Mouse (Mus musculus) liver, postnatal 0 days (tissue): ENCODE results near the gene Sall2.

ENCODE experiments used
- CTCF ChIP-seq: sonication (generic); IDR thresholded peaks from 2 replicates; pipeline ENCODE4 v1.5.1; 2016; ENCODE audit warnings: antibody characterized with exemption, low read depth
- EP300 ChIP-seq: IDR thresholded peaks from 2 replicates; pipeline ENCODE4 v1.6.1; 2016; ENCODE audit warnings: antibody characterized with exemption, low read depth, mild to moderate bottlenecking

DNA sequence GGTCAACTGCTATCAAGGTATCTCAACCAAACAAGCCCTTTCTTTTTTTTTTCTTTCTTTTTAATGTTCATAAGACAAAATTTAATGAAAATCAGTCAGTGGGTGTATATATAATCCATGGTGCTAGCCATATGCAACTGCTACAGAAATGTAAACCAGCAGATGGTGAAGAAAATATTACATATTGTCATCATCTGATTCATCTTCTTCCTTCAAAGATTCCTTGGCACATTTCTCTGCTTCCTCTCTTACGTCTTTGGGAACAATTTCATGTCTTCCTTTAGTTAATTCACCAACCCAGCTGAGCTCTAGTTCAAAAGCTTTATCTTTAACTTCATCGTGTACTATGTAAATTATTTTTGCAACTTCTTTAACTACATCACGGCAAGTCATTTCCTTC, 40.2 kb upstream of the Sall2 start:
- TF ChIP-seq CTCF (no peak), EP300 (no peak)
